Mouse (Mus musculus) CH12F3 (cell line): ENCODE data around the gene Sytl5.

ENCODE experiments used
- in situ Hi-C: fragments of 300-500 bp; cut with MboI; formaldehyde crosslinking; loops from 2 replicates; pipeline ENCODE4 v1.14.3; 2020; ENCODE audit warnings: low sequenced_read_pairs

Gene Sytl5

GRCm38 (mm10) chrX:9885322-9885721 lies at the start of gene Sytl5:
Sytl5 (plus strand) TSS chrX:9885622.
- in situ Hi-C loops = no loop called here

DNA sequence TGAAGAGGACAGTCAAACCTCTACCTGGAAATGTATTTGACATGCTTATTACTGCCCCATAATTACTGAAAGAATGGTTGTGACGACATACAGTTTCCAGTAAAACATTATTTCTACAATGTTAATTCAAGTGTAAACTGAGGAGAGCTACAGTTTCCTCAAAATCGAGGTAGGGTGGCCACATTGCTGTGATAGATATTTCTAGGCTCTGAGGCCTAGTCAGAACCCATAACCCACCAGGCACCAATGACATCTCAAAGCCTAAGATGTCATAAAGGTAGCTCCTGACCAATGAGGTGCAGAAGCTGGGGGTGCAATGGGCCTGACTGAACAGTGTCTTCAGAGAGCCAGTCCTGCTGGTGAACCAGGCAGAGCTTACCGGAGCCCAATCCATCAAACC lies 38.8 kb upstream of the Sytl5 start, which contains the start of gene Hypm:
Gene Hypm, plus strand, starts transcription at position 301 of the 400 bp plus-strand sequence.
- in situ Hi-C loops = no loop called here

DNA sequence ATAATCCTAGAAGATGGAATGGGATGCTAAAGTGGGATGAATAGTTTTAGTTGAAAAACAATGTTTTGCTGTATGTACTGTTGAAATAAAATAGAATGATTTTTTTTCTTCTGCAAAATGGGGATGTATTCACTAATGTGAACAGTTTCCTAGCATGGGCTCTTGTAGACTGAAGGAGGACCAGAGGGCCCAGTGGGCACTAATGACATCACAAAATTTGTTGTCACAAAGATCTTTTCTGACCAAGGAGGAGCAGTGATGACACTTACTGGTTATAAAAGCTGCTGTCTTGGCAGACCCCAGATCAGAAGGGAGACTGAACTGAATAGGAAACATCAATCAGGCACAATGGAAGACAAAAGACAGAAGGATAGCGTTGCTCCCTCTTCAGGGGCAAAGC lies 36.0 kb upstream of the Sytl5 start, which contains the start of gene H2al3:
Gene H2al3, plus strand, starts transcription at position 301 of the 400 bp plus-strand sequence.
- in situ Hi-C loops = no loop called here

- in situ Hi-C loops = no loop called here
Measured at GRCm38 (mm10) chrX:9861859-9862258, 23.6 kb upstream of the Sytl5 start.

DNA sequence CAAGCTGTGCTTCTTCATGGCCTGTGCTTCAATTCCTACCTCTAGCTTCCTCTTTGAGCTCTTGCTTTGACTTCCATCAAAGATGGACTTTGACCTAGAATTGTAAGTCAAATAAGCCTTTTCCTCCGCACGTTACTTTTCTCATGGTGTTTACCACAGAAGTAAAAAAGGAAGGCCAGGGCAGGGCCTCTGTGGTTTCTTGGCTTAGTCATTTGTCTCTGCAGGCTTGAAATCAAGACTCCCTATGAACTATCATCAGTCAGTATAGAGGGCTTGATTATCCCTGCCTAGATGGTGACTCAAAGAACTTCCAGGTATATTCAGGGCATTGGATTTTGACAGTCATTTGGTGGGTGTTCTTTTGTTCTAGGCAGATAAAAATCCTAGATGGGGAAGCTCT lies 9.9 kb upstream of the Sytl5 start:
- in situ Hi-C loops = no loop called here

- in situ Hi-C loops = loop anchor here (25.0 kb wide), 1 partner anchor 303 kb away; the partner anchor contains the start of gene Rpgr
Measured at GRCm38 (mm10) chrX:9909572-9909971, 24.1 kb downstream of the Sytl5 start.

- in situ Hi-C loops = no loop called here
Measured at GRCm38 (mm10) chrX:9933839-9934238, 48.4 kb downstream of the Sytl5 start.

DNA sequence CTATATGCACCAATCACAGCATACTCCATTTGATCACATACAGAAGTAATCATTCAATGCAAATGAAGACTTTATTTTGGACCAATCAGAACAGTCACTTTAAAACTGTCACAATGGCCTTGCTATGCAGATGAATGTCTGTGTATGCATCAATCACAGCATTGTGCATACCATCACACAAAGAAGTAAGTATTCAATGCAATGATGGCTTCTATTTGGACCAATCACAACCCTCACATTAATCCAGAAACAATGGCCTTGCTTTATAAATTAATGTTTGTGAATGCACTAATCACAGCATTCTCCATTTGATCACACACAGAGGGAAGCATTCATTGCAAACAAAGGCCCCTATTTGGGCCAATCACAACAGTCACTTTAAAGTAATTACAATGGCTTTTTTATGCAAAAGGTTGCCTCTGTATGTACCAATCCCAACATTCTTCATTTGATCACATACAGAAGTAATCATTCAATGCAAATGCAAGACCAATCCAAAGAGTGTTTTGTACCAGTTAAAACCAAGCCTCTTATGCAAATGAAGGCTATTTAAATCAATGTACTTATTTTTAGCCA lies 98.8 kb downstream of the Sytl5 start:
- in situ Hi-C loops = no loop called here

- in situ Hi-C loops = no loop called here
Measured at GRCm38 (mm10) chrX:10000718-10001117, 115.3 kb downstream of the Sytl5 start.

GRCm38 (mm10) chrX:10005946-10006345 lies 120.5 kb downstream of the Sytl5 start:
- in situ Hi-C loops = no loop called here

DNA sequence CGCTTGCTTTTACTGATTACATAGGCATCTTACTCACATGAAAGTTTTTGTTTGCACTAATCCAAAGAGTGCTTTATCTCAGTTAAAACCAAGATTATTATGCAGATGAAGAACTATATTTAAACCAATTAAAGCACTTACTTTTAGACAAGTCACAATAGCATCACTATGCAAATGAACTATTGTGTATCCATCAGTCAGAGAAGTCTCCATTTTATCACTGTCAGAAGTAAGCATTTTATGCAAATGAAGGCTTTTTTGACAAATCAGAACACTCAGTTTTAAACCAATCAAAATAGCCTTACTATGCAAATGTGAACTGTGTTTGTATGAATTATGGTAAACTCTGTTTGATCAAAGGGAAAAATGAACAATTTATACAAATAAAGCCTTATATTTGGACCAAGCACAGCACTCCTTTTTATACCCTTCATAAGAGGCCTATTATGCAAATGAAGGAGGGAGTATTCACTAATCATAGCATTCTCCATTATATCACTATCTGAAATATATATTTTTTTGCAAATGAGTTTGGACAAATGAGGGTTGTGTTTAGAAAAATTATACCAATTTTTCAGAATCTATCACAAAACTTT lies 122.4 kb downstream of the Sytl5 start:
- in situ Hi-C loops = no loop called here

DNA sequence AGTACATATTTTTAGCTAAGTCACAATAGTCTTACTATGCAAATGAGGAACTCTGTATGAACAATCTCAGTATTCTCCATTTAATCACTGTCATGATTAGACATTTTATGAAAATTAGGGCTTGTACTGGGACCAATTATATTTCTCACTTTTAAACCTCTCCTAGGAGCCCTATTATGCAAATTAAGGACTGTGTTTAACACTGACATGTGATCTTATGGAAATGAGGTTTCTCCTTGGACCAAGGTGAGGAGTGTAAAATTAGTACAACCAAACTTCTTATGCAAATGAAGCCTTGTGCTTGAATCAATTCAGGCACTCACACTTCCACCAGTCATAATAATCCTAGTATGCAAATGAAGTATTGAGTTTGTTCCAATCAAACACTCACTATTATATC lies 124.8 kb downstream of the Sytl5 start:
- in situ Hi-C loops = no loop called here

- in situ Hi-C loops = no loop called here
Measured at GRCm38 (mm10) chrX:10034666-10035065, 149.2 kb downstream of the Sytl5 start.
